Mouse (Mus musculus): ENCODE results near the gene Vrk3. TPM values are rescaled to one million over a fixed set of nuclear protein-coding genes. Genes with fewer than 3 reads are reported as not detected.
"Not testable (repeated sequence)": the region's sequence is repeated elsewhere in the genome, so short reads cannot be mapped to it uniquely, and the experiment has no call there.

Vrk3 gene
- polyA plus RNA-seq, 1 experiment from 2014 or later = 32.5 TPM

DNA sequence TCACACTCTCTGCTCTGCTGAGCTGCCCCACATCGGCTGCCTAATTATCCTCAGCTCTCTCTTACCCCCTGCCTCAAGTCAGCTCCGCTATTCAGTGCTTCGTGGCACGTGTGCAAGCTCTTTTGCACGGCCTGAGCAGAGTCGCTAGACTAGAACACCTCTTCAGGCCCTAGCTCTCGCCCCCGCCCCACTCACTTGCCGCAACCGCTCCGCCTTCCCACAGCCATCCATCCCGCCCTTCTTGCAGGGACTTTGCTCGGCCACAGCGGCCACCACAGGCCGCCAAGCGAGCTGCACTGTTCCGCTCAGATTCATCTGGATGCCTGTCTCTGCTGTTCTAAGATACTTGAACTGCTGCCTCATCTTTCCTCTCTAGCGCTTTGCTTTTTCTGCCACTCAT, 3.1 kb upstream of the Vrk3 start:
- ATAC-seq (ENCODE audit: low FRiP score) = peak; percentile 65
- no peaks in the 10 kb centered on the region for H3K27me3 ChIP-seq (ENCODE audit: control insufficient read depth, insufficient read depth, low read length)
- DNase-seq (ENCODE audit: low spot score) = peak; percentile 85
- under 1% methylated on average over 18 of the region's 18 CpGs for WGBS
- no peaks in the 10 kb centered on the region for H3K36me3 ChIP-seq (ENCODE audit: control insufficient read depth, insufficient read depth, low read length)
- peak overlapping the region; percentile 39 for H3K4me3 ChIP-seq (ENCODE audit: low read depth, low read length)
- peak overlapping the region; percentile 64 for H3K9ac ChIP-seq (ENCODE audit: low read depth, low read length)
- H3K4me1 ChIP-seq (replicated peaks; ENCODE audit: control insufficient read depth, insufficient read depth, low read length) = peaks cover 5% of the 10 kb centered on the region; the same call in 1 of the 2 replicates
- H3K4me2 ChIP-seq (replicated peaks; ENCODE audit: low read depth, low read length) = peak overlapping the region; percentile 71
- no peak overlapping the region for H3K27ac ChIP-seq (ENCODE audit: low read depth, low read length)
- H3K9me3 ChIP-seq (ENCODE audit: control insufficient read depth, low read length) = no peaks in the 10 kb centered on the region

DNA sequence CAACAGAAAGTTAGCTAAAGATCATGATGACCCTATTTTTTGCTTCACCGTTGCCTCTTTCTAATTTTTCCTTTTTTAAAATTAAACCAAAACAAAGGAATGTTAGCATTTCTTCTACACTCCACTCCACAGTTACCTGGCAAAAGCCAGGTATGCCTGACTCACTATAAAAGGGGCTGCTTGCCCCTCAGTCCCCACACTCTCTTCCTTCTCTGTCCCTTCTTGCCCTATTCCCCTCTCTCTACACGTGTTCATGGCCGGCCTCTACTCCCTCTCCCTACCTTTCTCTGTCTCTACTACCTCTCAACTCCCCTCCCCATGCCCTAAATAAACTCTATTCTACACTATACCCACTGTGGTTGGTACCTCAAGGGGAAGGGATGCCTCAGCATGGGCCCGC, 1.1 kb upstream of the Vrk3 start:
- H3K9ac ChIP-seq (ENCODE audit: low read depth, low read length) = no peak overlapping the region
- H3K36me3 ChIP-seq (ENCODE audit: control insufficient read depth, insufficient read depth, low read length) = no peaks in the 10 kb centered on the region
- 71% methylated on average over 4 of the region's 4 CpGs for WGBS
- no peak overlapping the region for H3K4me3 ChIP-seq (ENCODE audit: low read depth, low read length)
- no peaks in the 10 kb centered on the region for H3K9me3 ChIP-seq (ENCODE audit: control insufficient read depth, low read length)
- DNase-seq (ENCODE audit: low spot score) (no peak), ATAC-seq (ENCODE audit: low FRiP score) (no peak)
- H3K4me1 ChIP-seq (replicated peaks; ENCODE audit: control insufficient read depth, insufficient read depth, low read length) = peaks cover 5% of the 10 kb centered on the region; the same call in 1 of the 2 replicates
- H3K27me3 ChIP-seq (ENCODE audit: control insufficient read depth, insufficient read depth, low read length) = no peaks in the 10 kb centered on the region
- no peak overlapping the region for H3K27ac ChIP-seq (ENCODE audit: low read depth, low read length)
- no peak overlapping the region for H3K4me2 ChIP-seq (replicated peaks; ENCODE audit: low read depth, low read length)

DNA sequence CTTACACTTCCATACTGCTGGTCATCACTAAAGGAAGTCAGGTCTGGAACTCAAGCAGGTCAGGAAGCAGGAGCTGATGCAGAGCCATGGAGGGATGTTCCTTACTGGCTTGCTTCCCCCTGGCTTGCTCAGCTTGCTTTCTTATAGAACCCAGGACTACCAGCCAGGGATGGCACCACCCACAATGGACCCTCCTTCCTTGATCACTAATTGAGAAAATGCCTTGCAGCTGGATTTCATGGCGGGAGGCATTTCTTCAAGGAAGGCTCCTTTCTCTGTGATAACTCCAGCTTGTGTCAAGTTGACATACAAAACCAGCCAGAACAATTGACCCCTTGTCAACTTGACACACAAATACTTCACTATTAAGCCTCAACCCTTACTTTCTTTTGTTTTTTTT, 2.7 kb downstream of the Vrk3 start, which contains the start of gene Zfp473:
TSS of gene Zfp473 (minus strand) at position 101 of the 400 bp plus-strand sequence.
- WGBS = 93% methylated on average over 1 of the region's 1 CpGs
- not testable (repeated sequence) for H3K27me3 ChIP-seq (ENCODE audit: control insufficient read depth, insufficient read depth, low read length); H3K36me3 ChIP-seq (ENCODE audit: control insufficient read depth, insufficient read depth, low read length); H3K4me1 ChIP-seq (replicated peaks; ENCODE audit: control insufficient read depth, insufficient read depth, low read length); ATAC-seq (ENCODE audit: low FRiP score); H3K9me3 ChIP-seq (ENCODE audit: control insufficient read depth, low read length); H3K27ac ChIP-seq (ENCODE audit: low read depth, low read length); H3K4me3 ChIP-seq (ENCODE audit: low read depth, low read length); H3K4me2 ChIP-seq (replicated peaks; ENCODE audit: low read depth, low read length); H3K9ac ChIP-seq (ENCODE audit: low read depth, low read length); DNase-seq (ENCODE audit: low spot score)

DNA sequence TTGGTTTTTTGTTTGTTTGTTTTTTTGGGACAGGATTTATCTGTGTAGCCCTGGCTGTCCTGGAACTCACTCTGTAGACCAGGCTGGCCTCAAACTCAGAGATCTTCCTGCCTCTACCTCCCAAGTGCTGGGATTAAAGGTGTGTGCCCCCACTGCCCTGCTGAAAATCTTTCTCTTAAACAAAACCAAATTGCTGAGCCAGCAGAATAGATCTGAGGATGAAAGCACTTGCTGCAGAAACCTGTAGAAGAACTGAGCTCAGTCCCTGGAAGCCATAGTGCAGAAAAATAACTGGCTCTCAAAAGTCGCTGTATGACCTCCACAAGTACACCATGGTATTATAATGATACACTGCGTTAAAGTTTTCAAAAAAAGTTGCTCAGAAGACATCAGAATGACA, 9.0 kb downstream of the Vrk3 start:
- 79% methylated on average over 2 of the region's 2 CpGs for WGBS
- Histone ChIP-seq H3K4me1 (replicated peaks; ENCODE audit: control insufficient read depth, insufficient read depth, low read length) (no peaks in the 10 kb centered on the region), H3K27me3 (ENCODE audit: control insufficient read depth, insufficient read depth, low read length) (no peaks in the 10 kb centered on the region), H3K36me3 (ENCODE audit: control insufficient read depth, insufficient read depth, low read length) (0 out of 2 replicates have a peak, but pooled peaks cover 8% of the 10 kb centered on the region), H3K4me3 (ENCODE audit: low read depth, low read length) (no peak overlapping the region), H3K9me3 (ENCODE audit: control insufficient read depth, low read length) (no peaks in the 10 kb centered on the region), H3K4me2 (replicated peaks; ENCODE audit: low read depth, low read length) (no peak overlapping the region), H3K9ac (ENCODE audit: low read depth, low read length) (no peak overlapping the region), H3K27ac (ENCODE audit: low read depth, low read length) (no peak overlapping the region)
- ATAC-seq (ENCODE audit: low FRiP score) (no peak), DNase-seq (ENCODE audit: low spot score) (no peak)

DNA sequence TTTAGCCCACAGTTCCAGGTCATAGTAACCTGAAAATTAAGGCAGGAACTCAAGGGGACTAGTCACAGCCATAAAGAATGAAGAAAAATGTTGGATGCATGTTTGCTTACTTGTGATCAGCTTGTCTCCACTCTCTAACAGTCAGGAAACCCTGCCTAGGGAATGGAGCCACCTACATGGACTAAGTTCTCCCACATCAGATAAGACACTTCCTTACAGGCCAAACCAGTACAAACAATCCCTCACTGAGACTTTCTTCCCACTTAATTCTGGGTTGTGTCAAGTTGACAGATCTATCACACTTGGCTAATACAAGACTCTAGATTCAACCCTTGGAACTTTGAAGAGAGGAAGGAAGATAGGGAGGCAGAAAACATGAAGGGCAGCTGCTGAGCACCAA, 12.2 kb downstream of the Vrk3 start:
- H3K27me3 ChIP-seq (ENCODE audit: control insufficient read depth, insufficient read depth, low read length) = no peaks in the 10 kb centered on the region
- no peak overlapping the region for H3K4me2 ChIP-seq (replicated peaks; ENCODE audit: low read depth, low read length)
- H3K4me1 ChIP-seq (replicated peaks; ENCODE audit: control insufficient read depth, insufficient read depth, low read length) = no peaks in the 10 kb centered on the region
- ATAC-seq (ENCODE audit: low FRiP score) (no peak), DNase-seq (ENCODE audit: low spot score) (no peak)
- H3K4me3 ChIP-seq (ENCODE audit: low read depth, low read length) = no peak overlapping the region
- H3K36me3 ChIP-seq (ENCODE audit: control insufficient read depth, insufficient read depth, low read length) = 0 out of 2 replicates have a peak, but pooled peaks cover 2% of the 10 kb centered on the region
- no peaks in the 10 kb centered on the region for H3K9me3 ChIP-seq (ENCODE audit: control insufficient read depth, low read length)
- no peak overlapping the region for H3K9ac ChIP-seq (ENCODE audit: low read depth, low read length)
- H3K27ac ChIP-seq (ENCODE audit: low read depth, low read length) = no peak overlapping the region

DNA sequence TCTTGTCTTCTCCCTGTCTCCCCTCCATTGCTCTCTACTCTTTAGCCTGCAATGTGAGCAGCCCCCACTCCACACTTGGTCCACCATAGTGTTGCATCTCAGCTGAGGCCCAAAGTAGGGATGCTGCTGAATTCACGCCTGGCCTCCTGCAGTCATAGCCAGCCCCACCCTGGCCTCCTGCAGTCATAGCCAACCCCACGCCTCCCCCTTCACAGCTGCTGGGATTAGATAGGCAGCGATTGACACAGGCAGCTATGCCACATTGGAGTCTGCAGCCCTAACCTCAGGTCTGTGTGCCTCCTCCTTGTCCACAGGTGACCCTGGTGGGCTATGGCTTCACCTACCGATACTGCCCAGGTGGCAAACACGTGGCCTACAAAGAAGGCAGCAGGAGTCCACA, 19.9 kb downstream of the Vrk3 start:
- H3K27ac ChIP-seq (ENCODE audit: low read depth, low read length) = no peak overlapping the region
- 0 out of 2 replicates have a peak, but pooled peaks cover 5% of the 10 kb centered on the region for H3K36me3 ChIP-seq (ENCODE audit: control insufficient read depth, insufficient read depth, low read length)
- WGBS = 87% methylated on average over 5 of the region's 5 CpGs
- H3K4me3 ChIP-seq (ENCODE audit: low read depth, low read length) = no peak overlapping the region
- no peak overlapping the region for H3K9ac ChIP-seq (ENCODE audit: low read depth, low read length)
- H3K27me3 ChIP-seq (ENCODE audit: control insufficient read depth, insufficient read depth, low read length) = no peaks in the 10 kb centered on the region
- H3K4me1 ChIP-seq (replicated peaks; ENCODE audit: control insufficient read depth, insufficient read depth, low read length) = no peaks in the 10 kb centered on the region
- H3K9me3 ChIP-seq (ENCODE audit: control insufficient read depth, low read length) = no peaks in the 10 kb centered on the region
- DNase-seq (ENCODE audit: low spot score) = no peak
- H3K4me2 ChIP-seq (replicated peaks; ENCODE audit: low read depth, low read length) = no peak overlapping the region
- ATAC-seq (ENCODE audit: low FRiP score) = no peak

DNA sequence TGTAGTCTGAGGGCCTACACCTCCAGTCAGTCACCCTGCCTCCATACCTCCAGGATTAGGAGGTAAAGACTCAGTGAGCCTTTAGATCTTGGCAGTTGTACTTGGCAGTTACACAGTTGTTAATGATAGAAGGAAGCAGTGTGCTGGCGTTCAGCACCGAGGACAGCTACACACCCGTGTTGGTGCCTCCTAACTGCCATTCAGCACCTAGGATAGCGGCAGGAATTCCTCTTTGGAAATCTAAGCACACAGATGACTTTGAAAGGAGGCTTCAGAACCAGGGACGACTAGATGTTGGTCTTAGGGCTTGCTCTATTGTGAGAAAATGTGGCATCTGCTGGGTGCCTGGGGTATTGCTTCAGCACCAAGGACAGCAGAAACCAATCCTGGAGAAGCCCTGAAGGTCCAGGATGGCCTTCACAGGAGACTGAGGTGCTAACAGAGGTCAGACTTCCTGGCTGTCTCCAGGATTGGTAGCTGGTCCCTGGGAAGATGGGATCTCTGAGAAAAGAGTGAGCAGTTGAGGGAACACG, 21.9 kb downstream of the Vrk3 start:
- H3K4me1 ChIP-seq (replicated peaks; ENCODE audit: control insufficient read depth, insufficient read depth, low read length) = no peaks in the 10 kb centered on the region
- no peak overlapping the region for H3K4me2 ChIP-seq (replicated peaks; ENCODE audit: low read depth, low read length)
- WGBS = 12% methylated on average over 6 of the region's 6 CpGs
- no peak overlapping the region for H3K9ac ChIP-seq (ENCODE audit: low read depth, low read length)
- DNase-seq (ENCODE audit: low spot score) (peak; percentile 79), ATAC-seq (ENCODE audit: low FRiP score) (no peak)
- no peaks in the 10 kb centered on the region for H3K27me3 ChIP-seq (ENCODE audit: control insufficient read depth, insufficient read depth, low read length)
- no peak overlapping the region for H3K27ac ChIP-seq (ENCODE audit: low read depth, low read length)
- H3K9me3 ChIP-seq (ENCODE audit: control insufficient read depth, low read length) = no peaks in the 10 kb centered on the region
- H3K36me3 ChIP-seq (ENCODE audit: control insufficient read depth, insufficient read depth, low read length) = 0 out of 2 replicates have a peak, but pooled peaks cover 5% of the 10 kb centered on the region
- no peak overlapping the region for H3K4me3 ChIP-seq (ENCODE audit: low read depth, low read length)

DNA sequence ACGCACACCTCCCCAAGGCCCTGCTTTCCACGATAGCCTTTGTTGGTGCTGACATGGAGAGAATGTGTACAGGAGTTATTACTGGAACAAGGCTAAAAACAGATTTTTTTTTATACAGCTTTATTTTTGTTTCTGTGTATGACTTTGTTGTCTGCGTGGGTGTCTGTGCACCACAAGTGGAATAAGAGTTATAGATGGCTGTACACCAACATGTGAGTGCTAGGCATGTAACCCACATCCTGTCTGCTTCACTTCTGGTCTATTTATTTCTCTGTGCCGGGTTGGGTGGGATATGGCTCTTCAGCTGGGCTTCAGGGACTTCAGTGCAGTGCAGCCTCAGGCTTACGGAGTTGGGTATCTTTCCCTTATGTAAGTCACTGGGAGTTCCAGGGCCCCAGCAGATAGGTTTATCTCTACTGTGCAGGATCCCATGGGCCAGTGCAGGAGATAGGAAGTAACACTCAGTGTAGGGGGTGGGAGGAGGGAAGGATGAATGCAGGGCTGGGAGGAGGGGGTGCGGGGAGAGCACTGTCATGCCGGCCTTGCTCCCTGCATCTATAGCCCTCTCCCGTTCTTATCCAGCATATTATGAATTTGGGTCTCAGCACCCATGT, 24.5 kb downstream of the Vrk3 start:
- DNase-seq (ENCODE audit: low spot score) = no peak
- Histone ChIP-seq H3K9me3 (ENCODE audit: control insufficient read depth, low read length) (no peaks in the 10 kb centered on the region), H3K4me3 (ENCODE audit: low read depth, low read length) (no peak overlapping the region), H3K4me2 (replicated peaks; ENCODE audit: low read depth, low read length) (no peak overlapping the region), H3K27ac (ENCODE audit: low read depth, low read length) (no peak overlapping the region), H3K9ac (ENCODE audit: low read depth, low read length) (no peak overlapping the region), H3K27me3 (ENCODE audit: control insufficient read depth, insufficient read depth, low read length) (no peaks in the 10 kb centered on the region), H3K4me1 (replicated peaks; ENCODE audit: control insufficient read depth, insufficient read depth, low read length) (no peaks in the 10 kb centered on the region), H3K36me3 (ENCODE audit: control insufficient read depth, insufficient read depth, low read length) (0 out of 2 replicates have a peak, but pooled peaks cover 5% of the 10 kb centered on the region)
- no peak for ATAC-seq (ENCODE audit: low FRiP score)
- 92% methylated on average over 8 of the region's 8 CpGs for WGBS

DNA sequence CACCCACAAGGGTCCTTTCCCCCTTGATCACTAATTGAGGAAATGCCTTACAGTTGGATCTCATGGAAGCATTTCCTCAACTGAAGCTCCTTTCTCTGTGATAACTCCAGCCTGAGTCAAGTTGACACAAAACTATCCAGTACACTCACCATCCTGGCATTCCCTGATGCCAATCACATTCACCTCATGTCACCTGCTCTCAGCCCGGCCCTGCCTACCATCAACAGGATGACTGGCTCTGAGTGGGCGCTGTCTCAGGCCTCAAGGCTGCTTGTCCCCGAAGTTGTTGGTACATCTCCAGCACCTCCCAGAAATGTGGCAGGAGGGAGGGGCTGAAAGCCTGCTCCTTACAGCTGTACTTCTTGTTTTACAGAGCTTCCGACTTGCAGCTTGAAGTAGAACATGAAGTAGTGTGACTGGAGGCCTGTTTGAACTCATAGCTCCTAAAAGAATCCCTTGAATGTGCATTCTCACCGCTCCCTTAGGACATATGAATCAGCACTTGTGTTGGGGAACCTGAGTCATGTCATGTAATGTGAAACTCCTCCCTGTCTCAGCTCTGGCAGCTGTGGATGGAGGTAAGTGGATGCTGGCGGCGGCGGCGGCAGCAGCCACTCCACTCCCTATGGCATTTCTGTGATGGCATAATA, 28.8 kb downstream of the Vrk3 start:
- ATAC-seq (ENCODE audit: low FRiP score) = no peak
- Histone ChIP-seq H3K27me3 (ENCODE audit: control insufficient read depth, insufficient read depth, low read length) (no peaks in the 10 kb centered on the region), H3K4me3 (ENCODE audit: low read depth, low read length) (no peak overlapping the region), H3K36me3 (ENCODE audit: control insufficient read depth, insufficient read depth, low read length) (no peaks in the 10 kb centered on the region), H3K9ac (ENCODE audit: low read depth, low read length) (no peak overlapping the region), H3K4me1 (replicated peaks; ENCODE audit: control insufficient read depth, insufficient read depth, low read length) (no peaks in the 10 kb centered on the region), H3K4me2 (replicated peaks; ENCODE audit: low read depth, low read length) (no peak overlapping the region), H3K9me3 (ENCODE audit: control insufficient read depth, low read length) (no peaks in the 10 kb centered on the region), H3K27ac (ENCODE audit: low read depth, low read length) (no peak overlapping the region)
- DNase-seq (ENCODE audit: low spot score) = no peak
- WGBS = 89% methylated on average over 9 of the region's 9 CpGs

Data from hindbrain, embryonic 11.5 days (tissue).